Mouse (Mus musculus) v-Abl transformed pro-B cells (cell line): ENCODE measurements around the gene Acmsd.

ENCODE experiments used
- in situ Hi-C, 2 experiments: fragments of 400-800 bp; cut with MboI; formaldehyde crosslinking; loops; one replicate each; pipeline ENCODE4 v1.15.1; 2025; ENCODE audit not compliant: unreplicated experiment in 2 of 2

Acmsd gene

GRCm38 (mm10) chr1:127729096-127729495, at the start of gene Acmsd:
Gene Acmsd (plus strand): TSS chr1:127729413.
- in situ Hi-C loops = no loop called here

GRCm38 (mm10) chr1:127679498-127680133, 49.6 kb upstream of the Acmsd start, which contains the start of gene Tmem163:
Gene Tmem163 (minus strand): TSS chr1:127679548.
- in situ Hi-C loops = loop anchor here (5.0 to 25.0 kb wide), 5 partner anchors 55 to 467 kb away; partner anchors contain the start of gene Mgat5 (in 1 of the 2)

DNA sequence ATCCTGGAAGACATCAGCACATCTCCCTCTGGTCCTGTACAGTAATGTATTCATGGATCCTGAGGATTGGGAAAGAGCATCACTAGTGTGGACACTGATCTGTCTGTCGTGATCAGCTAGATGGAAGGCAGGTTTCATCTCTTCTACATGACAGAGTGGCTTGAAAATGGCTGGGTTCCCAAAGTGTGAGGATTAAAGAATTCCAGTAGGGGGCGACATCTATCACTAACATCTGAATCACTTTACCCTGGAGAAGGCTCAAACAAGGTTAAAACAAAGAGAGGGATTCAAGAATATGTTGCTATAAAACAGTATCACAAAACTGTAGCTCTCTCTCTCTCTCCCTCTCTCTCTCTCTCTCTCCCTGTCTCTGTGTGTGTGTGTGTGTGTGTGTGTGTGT, 32.7 kb upstream of the Acmsd start:
- in situ Hi-C loops = loop anchor here (5.0 to 25.0 kb wide), 2 partner anchors 61 to 484 kb away; partner anchors contain the start of gene Mgat5 (in 1 of the 2)

DNA sequence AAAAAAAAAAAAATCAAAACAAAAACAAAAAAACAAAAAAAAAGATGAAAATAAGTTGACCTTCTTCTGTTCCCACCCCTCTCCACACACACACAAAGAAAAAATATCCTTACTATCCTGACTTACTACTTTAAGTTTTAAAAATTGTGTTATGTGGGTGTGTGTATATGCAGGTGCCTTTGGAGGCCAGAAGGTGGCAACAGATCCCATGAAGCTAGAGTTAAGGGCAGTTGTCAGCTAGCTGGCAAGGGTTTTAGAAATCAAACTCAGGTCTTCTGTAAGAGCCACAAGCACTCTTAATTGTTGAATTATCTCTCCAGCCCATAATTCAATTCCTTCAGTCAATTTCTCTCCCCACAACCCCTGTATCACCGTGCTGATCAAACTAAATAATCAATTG, 27.0 kb upstream of the Acmsd start:
- in situ Hi-C loops = no loop called here

DNA sequence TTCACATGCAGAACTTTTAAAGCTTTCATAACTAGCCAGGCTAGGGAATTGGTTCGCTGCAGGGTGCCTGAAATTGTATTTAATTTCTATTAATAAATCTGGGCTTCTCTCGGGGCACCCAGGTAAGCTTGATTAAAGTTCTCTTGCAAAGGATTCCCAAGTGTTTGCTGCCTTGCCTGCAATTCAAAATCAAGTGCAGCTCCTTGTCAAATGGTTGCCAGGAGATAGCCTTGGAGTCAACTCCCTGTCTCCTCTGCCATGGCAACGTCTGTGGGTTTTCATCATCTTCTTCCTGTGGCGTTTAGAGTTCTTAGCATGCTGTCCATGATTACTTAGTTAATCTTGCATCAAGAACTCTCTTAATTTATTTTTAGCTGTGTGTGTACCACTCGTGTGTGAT, 22.9 kb upstream of the Acmsd start:
- in situ Hi-C loops = no loop called here

DNA sequence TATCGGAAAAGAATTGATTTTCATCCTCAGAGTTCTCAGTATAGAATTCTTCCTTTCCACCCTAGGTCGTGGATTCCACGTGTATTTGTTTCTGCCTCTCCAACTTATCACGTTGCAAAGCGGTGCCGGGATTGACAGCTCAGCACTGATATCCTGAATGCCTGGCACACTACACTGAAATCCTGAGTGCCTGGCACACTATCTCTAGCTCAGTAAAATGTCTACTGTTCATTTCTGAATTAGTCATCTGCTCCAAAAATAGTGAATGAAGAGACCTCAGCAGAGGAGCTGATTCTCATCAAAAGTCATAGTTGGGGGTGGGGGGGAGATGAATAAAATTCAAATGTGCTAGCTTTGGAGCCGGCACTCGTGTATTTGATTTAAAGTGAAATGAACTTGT, 12.8 kb upstream of the Acmsd start:
- in situ Hi-C loops = no loop called here

GRCm38 (mm10) chr1:127718290-127718689, 10.9 kb upstream of the Acmsd start:
- in situ Hi-C loops = no loop called here

GRCm38 (mm10) chr1:127723596-127723995, 5.6 kb upstream of the Acmsd start:
- in situ Hi-C loops = no loop called here

DNA sequence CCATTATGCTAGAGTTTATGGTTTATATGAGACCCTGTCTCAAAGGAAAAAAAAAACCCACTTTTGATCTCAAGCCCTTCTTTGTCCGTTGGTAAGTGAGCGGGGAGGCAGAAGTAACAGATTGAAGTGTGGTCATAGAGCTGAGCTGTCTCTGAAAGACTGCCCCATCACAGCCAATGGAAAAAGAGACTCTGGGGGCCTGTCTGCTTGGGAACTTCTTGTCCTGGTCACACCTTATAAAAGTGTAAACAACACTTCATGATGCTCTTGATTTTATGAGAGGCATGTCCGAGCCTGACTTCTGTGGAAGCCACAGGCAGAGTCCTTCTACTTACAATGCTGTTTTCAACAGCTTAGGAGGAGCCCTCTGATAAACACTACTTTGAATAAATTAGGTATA, 1.9 kb downstream of the Acmsd start:
- in situ Hi-C loops = no loop called here

GRCm38 (mm10) chr1:127732435-127732834, 3.2 kb downstream of the Acmsd start:
- in situ Hi-C loops = no loop called here

- in situ Hi-C loops = no loop called here
These were observed 3.6 kb downstream of the Acmsd start for GRCm38 (mm10) chr1:127732841-127733240.

DNA sequence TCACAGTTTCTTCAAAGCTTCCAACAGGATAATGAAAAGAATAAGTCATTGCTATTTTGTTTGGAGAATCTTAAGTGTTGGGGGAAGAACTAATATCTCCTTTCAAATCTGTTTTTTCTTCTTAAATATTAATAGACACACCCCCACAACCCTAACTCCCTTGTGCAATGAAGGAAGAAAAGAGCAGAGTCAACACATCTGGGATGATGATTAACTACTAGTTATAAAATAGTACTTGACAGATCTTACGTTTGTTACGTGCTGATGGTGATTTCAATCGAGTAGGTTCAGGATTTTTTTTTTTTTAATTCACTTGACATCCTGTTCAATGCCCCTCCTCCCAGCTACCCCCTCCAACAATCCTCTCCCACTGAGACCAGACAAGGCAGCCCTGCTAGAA, 6.1 kb downstream of the Acmsd start:
- in situ Hi-C loops = no loop called here

- in situ Hi-C loops = loop anchor here in 1 of 2 experiments (25.0 kb wide), 1 partner anchor 738 kb away; no protein-coding TSS in a partner anchor
These were observed 21.3 kb downstream of the Acmsd start for GRCm38 (mm10) chr1:127750401-127751102.

- in situ Hi-C loops = loop anchor here (5.0 to 25.0 kb wide), 2 partner anchors 59 to 744 kb away; no protein-coding TSS in a partner anchor
These were observed 26.6 kb downstream of the Acmsd start for GRCm38 (mm10) chr1:127755806-127756205.

DNA sequence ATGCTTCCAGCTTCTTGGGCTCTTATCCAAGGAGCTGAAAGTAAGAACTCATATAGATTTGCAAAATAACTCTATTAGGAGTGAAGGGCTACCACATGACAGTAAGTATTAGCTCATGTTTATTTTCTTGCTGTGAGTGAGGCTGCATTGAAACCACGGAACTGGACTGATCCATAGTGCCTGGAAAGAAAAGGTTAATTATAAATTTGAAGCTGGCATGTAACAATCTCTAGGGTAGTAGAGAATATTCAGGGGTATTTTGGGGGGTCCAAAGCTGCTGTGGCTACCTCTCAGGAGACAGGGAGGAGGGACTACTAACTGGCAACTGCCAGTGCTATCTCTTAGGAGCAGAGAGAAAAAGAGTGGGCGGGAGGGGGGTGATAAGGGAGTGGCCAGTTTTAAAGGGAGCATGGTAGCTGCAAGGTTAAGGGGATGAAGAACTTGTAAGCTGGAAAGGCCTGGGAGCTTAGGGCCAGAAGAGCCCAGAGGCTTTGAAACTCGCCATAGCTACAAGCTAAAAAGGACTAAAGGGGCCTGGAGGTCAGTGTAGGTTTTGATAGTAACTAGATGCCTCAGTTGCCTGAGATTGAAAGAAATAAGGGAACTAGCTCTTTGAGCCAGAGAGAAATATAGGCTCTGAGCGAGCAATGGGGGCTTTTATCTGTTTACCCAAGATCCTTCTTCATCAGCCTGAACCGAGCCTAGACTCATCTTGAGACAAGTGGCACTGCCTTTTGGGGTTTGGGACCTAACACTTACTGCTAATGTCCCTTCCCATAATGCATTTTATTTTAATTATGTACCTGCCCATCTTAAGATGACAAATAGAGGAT, 27.3 kb downstream of the Acmsd start:
- in situ Hi-C loops = loop anchor here (5.0 to 25.0 kb wide), 2 partner anchors 59 to 744 kb away; no protein-coding TSS in a partner anchor

GRCm38 (mm10) chr1:127757164-127757545, 27.9 kb downstream of the Acmsd start:
- in situ Hi-C loops = loop anchor here (5.0 to 25.0 kb wide), 2 partner anchors 60 to 745 kb away; no protein-coding TSS in a partner anchor

- in situ Hi-C loops = loop anchor here (10.0 to 25.0 kb wide), 2 partner anchors 561 to 753 kb away; partner anchors contain the start of gene Mgat5 (in 1 of the 2)
These were observed 36.3 kb downstream of the Acmsd start for GRCm38 (mm10) chr1:127765468-127765867.

DNA sequence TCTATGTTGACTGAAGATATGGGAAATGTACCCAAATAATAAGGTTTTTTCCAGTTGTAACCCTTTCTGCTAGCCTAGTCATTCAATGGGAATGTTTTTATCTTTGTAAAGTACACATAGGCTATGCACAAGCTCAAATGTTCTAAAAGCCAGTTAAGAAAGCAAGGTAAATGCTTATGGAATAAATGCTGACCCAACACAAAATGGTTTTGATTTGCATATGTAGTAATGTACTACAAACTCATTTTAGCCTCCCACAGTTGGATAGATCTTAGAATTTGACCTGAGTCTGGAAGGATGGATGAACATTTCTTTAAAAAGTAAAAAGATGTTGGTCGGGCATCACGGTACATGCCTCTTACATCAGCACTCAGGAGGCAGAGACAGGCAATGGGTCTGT, 37.5 kb downstream of the Acmsd start:
- in situ Hi-C loops = loop anchor here (10.0 to 25.0 kb wide), 2 partner anchors 562 to 754 kb away; partner anchors contain the start of gene Mgat5 (in 1 of the 2)

DNA sequence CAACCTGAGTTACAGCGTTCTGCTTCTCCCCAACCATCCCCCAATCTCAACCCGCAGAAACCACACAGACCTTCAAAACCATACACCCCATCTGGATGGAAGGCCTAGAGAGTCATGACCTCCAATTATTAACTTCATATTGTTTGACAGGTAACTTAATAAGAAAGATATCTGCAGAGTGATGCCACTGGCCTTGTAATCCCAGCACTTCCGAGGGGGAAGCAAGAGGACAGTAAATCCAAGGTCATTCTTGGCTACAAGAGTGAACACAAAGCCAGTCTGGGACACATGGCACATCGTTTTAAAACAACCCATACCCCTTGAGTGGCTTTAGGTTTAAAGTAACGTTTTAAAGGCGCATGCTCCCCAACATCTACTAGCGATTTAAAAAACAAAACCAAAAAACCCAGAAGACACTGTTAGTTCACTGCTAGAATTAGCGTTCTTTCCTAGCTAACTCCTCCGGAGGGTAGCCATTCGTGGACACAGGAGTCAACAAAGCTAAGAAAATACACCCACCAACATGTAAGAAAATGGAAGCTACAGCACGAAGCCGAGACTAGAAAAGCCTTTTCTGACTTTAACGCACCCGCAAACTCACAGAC, 44.1 kb downstream of the Acmsd start:
- in situ Hi-C loops = loop anchor here in 1 of 2 experiments (10.0 to 25.0 kb wide), 2 partner anchors 568 to 761 kb away; partner anchors contain the start of gene Mgat5
